Mouse (Mus musculus) forebrain, embryonic 13.5 days (tissue): ENCODE measurements around the gene Ngf. TPM values are rescaled to one million over a fixed set of nuclear protein-coding genes. Genes with fewer than 3 reads are reported as not detected.

ENCODE experiments used
- ATAC-seq: fragments of 200-750 bp; cut with Nextera tagmentation; 2 replicates; pipeline ENCODE4 v1.8.0; 2017
- H3K27ac ChIP-seq: fragments of 300-500 bp; sonication (generic); 2 replicates; pipeline ENCODE4 v1.5.1; 2015; ENCODE audit warnings: inconsistent platforms, mild to moderate bottlenecking, moderate library complexity
- H3K27me3 ChIP-seq: fragments of 300-500 bp; sonication (generic); 2 replicates; pipeline ENCODE4 v1.6.1; 2015; ENCODE audit warnings: mild to moderate bottlenecking, inconsistent platforms
- H3K36me3 ChIP-seq: fragments of 300-500 bp; sonication (generic); 2 replicates; pipeline ENCODE4 v1.6.1; 2015; ENCODE audit warnings: mild to moderate bottlenecking, inconsistent platforms; ENCODE audit not compliant: poor library complexity, severe bottlenecking
- H3K4me1 ChIP-seq: fragments of 300-500 bp; sonication (generic); 2 replicates; pipeline ENCODE4 v1.6.1; 2015; ENCODE audit warnings: inconsistent platforms
- H3K4me2 ChIP-seq: fragments of 300-500 bp; sonication (generic); 2 replicates; pipeline ENCODE4 v1.6.1; 2015; ENCODE audit warnings: inconsistent platforms, mild to moderate bottlenecking, moderate library complexity
- H3K4me3 ChIP-seq: fragments of 300-500 bp; sonication (generic); 2 replicates; pipeline ENCODE4 v1.5.1; 2015; ENCODE audit warnings: mild to moderate bottlenecking, inconsistent platforms
- H3K9ac ChIP-seq: fragments of 300-500 bp; sonication (generic); 2 replicates; pipeline ENCODE4 v1.6.1; 2015; ENCODE audit warnings: mild to moderate bottlenecking, inconsistent platforms
- H3K9me3 ChIP-seq: fragments of 300-500 bp; sonication (generic); replicated peaks from 2 replicates; pipeline ENCODE4 v1.6.1; 2016; ENCODE audit warnings: inconsistent platforms
- WGBS: fragments of 180-500 bp; shearing (Covaris S2); methylation state at CpG from one replicate; pipeline ENCODE4 v1.1.7; 2015; 5-methylcytosine and 5-hydroxymethylcytosine counted together
- polyA plus RNA-seq: library from polyadenylated mRNA; unstranded; fragments of >200 nt; fragmentation: Nextera tagmentation; extraction: Ambion mirVana; gene quantifications from 2 replicates; pipeline ENCODE4 v1.2.1, GENCODE M21; 2015

Gene Ngf
- polyA plus RNA-seq, 1 experiment from 2014 or later, result 0.25 TPM

DNA sequence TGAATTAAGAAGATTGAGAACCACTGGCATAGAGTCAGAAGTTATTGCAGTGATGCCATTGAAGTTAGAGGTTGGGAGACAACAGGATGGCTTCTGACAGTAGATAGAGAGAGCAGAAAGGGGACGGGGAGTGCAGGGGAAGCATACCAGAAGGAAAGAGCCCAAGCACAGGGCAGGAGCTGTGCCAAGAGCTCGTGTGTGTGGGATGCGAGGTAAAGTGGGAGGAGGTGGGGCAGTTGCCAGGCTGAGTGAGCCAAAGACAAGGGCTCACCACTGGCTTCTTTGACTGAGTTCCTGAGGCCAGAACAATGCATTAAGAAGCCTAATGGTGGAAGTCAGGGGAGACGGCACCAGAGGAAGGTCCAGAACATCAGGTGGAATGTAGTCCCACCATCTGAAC, 47.2 kb downstream of the Ngf start:
- no peak overlapping the region for H3K4me2 ChIP-seq
- ATAC-seq, result no peak
- no peaks in the 10 kb centered on the region for H3K4me1 ChIP-seq
- no peaks in the 10 kb centered on the region for H3K9me3 ChIP-seq
- H3K27me3 ChIP-seq, result no peaks in the 10 kb centered on the region
- H3K27ac ChIP-seq, result no peak overlapping the region
- no peak overlapping the region for H3K4me3 ChIP-seq
- WGBS, result 84% methylated on average over 4 of the region's 4 CpGs
- H3K9ac ChIP-seq, result no peak overlapping the region
- no peaks in the 10 kb centered on the region for H3K36me3 ChIP-seq

DNA sequence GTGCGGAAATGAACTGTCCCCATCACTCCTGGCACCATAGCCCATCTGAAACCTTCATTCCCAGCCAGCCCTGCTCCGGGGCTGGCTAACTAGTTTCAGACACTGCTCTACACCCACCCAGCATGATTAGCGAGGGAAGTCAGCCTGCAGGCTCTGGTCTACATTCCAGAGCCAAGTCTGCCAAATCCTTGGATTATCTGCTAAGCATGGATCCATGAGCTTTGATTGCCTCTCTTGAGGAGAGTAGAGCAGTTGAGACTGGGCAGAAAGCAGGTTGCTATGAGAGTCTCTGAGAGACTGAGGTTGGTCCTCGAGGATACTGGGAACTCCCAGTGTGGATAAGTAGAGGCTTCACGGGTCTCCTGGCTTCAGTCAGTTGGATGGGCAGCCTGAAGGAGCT, 51.3 kb downstream of the Ngf start:
- Histone ChIP-seq H3K9ac (no peak overlapping the region), H3K27ac (no peak overlapping the region), H3K27me3 (no peaks in the 10 kb centered on the region), H3K4me1 (no peaks in the 10 kb centered on the region), H3K9me3 (no peaks in the 10 kb centered on the region), H3K36me3 (no peaks in the 10 kb centered on the region), H3K4me3 (no peak overlapping the region), H3K4me2 (no peak overlapping the region)
- ATAC-seq, result no peak
- WGBS, result 79% methylated on average over 5 of the region's 5 CpGs

DNA sequence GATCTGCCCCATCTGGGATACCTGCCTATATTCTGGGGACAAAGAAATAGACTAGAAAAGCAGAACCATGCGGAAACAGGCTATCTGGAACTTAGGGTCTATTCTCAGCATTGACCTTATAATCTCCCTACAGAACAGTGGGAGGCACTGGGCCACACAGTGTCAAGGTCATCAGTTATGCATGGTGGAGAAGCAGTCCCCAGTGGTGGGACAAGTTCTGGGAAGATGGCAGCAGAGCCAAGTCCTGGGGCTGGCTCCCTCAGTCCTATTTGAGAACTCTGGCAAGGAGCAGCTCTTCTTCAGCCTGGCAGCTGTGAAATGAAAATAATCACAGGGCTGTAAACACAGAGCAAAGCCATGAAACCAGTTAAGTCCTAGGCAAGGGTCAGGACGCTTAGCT, 54.0 kb downstream of the Ngf start:
- no peaks in the 10 kb centered on the region for H3K4me1 ChIP-seq
- no peak for ATAC-seq
- no peak overlapping the region for H3K4me2 ChIP-seq
- no peaks in the 10 kb centered on the region for H3K27me3 ChIP-seq
- H3K27ac ChIP-seq, result no peak overlapping the region
- WGBS, result 96% methylated on average over 2 of the region's 2 CpGs
- H3K4me3 ChIP-seq, result no peak overlapping the region
- no peaks in the 10 kb centered on the region for H3K9me3 ChIP-seq
- no peak overlapping the region for H3K9ac ChIP-seq
- H3K36me3 ChIP-seq, result no peaks in the 10 kb centered on the region

DNA sequence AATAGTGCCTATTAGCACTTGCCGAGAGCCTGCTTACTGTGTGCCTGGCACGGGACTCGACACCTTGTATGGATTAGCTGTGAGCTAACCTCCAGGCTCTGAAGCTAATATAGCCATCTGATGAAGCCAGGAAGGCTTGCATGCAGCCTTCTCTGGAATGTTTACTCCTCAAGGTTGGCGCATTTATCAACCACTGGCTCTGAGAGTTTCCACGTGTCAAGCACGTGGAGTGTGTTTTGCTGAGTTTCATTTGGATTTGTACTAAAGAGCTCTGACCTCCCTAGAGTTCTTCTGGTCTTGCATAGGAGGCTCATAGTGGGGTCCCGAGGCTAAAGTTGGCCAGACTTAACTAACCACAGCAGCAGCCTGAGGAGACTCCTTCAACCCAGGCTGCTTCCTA, 55.2 kb downstream of the Ngf start:
- Histone ChIP-seq H3K36me3 (no peaks in the 10 kb centered on the region), H3K4me3 (no peak overlapping the region), H3K27me3 (no peaks in the 10 kb centered on the region), H3K9ac (no peak overlapping the region), H3K4me2 (no peak overlapping the region), H3K9me3 (no peaks in the 10 kb centered on the region), H3K27ac (no peak overlapping the region), H3K4me1 (no peaks in the 10 kb centered on the region)
- no peak for ATAC-seq
- WGBS, result 90% methylated on average over 7 of the region's 7 CpGs

DNA sequence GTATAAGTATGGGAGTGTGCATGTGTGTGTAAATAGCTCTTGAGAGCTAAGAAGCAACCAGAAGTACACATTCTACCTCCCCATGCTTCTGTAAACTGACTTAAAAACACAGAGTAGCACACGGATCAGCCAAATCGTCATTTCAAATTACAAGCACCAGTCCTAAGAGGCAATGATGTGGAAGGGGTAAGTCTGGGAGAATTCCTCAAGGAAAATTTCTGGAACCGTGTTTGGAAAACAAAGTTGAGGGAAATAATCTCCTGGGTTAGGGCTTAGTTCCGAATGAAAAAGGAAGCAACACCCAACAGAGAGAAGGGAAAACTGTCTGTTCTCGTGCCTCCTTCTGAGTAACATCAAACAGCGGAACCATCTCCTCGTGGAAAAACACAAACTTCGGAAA, 56.1 kb downstream of the Ngf start:
- no peak overlapping the region for H3K4me2 ChIP-seq

DNA sequence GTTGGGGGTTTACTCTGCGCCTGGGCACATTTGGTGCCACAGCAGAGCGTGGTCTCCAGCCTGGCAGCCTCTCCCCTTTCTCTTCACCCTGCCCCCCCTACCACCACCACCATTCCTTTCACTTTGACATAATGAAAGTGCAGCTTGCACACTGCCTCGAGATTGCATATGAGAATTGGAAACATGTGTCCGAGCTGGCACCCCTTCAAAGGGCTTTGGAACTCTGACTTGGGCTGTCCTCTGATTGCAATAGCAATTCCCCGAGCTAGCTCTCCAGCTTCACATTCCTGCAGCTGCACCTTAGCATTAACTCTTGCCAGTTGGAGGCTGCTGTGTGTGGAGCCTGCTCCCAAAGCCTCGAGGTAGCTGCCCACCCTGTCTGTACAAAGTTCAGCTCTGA, 56.8 kb downstream of the Ngf start:
- WGBS, result 61% methylated on average over 6 of the region's 6 CpGs
- Histone ChIP-seq H3K4me2 (no peak overlapping the region), H3K4me1 (no peaks in the 10 kb centered on the region), H3K36me3 (no peaks in the 10 kb centered on the region), H3K9ac (no peak overlapping the region), H3K4me3 (no peak overlapping the region), H3K27ac (no peak overlapping the region), H3K27me3 (no peaks in the 10 kb centered on the region), H3K9me3 (no peaks in the 10 kb centered on the region)
- no peak for ATAC-seq

More for the DNA sequence above, 56.1 kb downstream of the Ngf start:
- no peaks in the 10 kb centered on the region for H3K9me3 ChIP-seq
- no peak overlapping the region for H3K9ac ChIP-seq
- no peaks in the 10 kb centered on the region for H3K4me1 ChIP-seq
- 76% methylated on average over 8 of the region's 8 CpGs for WGBS
- H3K27ac ChIP-seq, result no peak overlapping the region
- H3K36me3 ChIP-seq, result no peaks in the 10 kb centered on the region
- no peak overlapping the region for H3K4me3 ChIP-seq
- H3K27me3 ChIP-seq, result no peaks in the 10 kb centered on the region
- ATAC-seq, result no peak

DNA sequence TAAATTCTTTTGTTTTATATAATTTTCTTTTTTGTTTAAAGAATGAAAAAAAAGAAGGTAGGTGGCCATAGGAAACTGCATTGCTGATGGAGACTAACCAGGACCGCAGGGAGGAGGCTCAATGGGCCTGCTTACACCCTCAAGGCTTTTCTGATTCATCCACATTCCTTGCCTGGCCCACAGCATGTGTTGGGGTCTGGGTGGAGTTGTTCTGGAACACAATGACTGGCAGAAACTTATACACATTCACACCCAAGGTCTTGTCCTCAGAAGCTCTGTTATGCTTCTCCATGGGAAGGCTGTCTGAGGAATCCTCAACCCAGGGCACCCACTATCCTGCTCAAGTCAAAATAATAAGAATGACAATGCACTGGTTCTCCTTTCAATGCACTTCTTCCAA, 65.0 kb downstream of the Ngf start:
- no peak for ATAC-seq
- 83% methylated on average over 1 of the region's 1 CpGs for WGBS

DNA sequence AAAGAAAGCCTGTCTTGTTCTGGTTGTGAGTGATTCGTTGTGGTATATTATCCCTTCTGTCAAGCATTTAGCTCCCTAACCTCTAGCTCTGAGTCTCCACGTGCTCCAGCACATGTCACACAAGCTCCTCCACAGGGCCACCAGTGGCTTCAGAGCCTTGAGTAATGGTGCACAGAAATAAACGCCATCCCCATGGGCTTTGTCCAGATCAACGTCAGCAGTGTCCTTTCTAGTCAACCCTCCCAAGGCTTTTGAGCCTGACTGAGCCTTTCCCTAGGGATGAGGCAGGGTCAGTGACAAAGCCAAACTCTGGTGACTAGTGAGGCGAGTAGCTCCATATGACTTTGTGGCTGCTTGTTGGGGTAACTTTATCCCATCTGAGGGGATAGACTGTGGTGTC, 73.9 kb downstream of the Ngf start:
- Histone ChIP-seq H3K4me2 (no peak overlapping the region), H3K27ac (no peak overlapping the region), H3K9ac (no peak overlapping the region), H3K4me3 (no peak overlapping the region), H3K27me3 (no peaks in the 10 kb centered on the region), H3K9me3 (no peaks in the 10 kb centered on the region), H3K4me1 (no peaks in the 10 kb centered on the region), H3K36me3 (no peaks in the 10 kb centered on the region)
- no peak for ATAC-seq
- 85% methylated on average over 5 of the region's 5 CpGs for WGBS

More for the DNA sequence above, 65.0 kb downstream of the Ngf start:
- Histone ChIP-seq H3K9ac (no peak overlapping the region), H3K27me3 (no peaks in the 10 kb centered on the region), H3K4me2 (no peak overlapping the region), H3K36me3 (no peaks in the 10 kb centered on the region), H3K27ac (no peak overlapping the region), H3K9me3 (no peaks in the 10 kb centered on the region), H3K4me3 (no peak overlapping the region), H3K4me1 (no peaks in the 10 kb centered on the region)

DNA sequence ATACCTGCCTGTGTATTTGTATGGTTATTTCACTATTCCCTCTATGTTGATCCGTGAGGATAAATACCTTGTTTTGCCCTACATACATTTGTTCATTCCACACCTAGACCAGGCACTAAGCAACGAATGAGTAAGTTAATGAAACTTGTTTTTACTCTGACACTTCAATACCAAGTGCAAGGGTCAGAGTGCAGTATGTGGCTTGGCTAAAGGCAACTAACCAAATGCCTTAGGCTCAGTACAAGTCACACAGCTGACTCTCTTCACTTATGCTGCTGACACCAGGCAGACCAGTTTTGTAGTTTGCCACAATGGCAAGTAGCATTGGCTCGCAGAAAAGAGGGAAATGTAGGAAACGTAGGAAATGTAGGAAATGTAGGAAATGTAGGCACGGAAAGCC, 77.8 kb downstream of the Ngf start:
- 87% methylated on average over 5 of the region's 5 CpGs for WGBS
- no peak for ATAC-seq
- Histone ChIP-seq H3K27me3 (no peaks in the 10 kb centered on the region), H3K9me3 (no peaks in the 10 kb centered on the region), H3K27ac (no peak overlapping the region), H3K4me2 (no peak overlapping the region), H3K4me3 (no peak overlapping the region), H3K4me1 (no peaks in the 10 kb centered on the region), H3K9ac (no peak overlapping the region), H3K36me3 (no peaks in the 10 kb centered on the region)

DNA sequence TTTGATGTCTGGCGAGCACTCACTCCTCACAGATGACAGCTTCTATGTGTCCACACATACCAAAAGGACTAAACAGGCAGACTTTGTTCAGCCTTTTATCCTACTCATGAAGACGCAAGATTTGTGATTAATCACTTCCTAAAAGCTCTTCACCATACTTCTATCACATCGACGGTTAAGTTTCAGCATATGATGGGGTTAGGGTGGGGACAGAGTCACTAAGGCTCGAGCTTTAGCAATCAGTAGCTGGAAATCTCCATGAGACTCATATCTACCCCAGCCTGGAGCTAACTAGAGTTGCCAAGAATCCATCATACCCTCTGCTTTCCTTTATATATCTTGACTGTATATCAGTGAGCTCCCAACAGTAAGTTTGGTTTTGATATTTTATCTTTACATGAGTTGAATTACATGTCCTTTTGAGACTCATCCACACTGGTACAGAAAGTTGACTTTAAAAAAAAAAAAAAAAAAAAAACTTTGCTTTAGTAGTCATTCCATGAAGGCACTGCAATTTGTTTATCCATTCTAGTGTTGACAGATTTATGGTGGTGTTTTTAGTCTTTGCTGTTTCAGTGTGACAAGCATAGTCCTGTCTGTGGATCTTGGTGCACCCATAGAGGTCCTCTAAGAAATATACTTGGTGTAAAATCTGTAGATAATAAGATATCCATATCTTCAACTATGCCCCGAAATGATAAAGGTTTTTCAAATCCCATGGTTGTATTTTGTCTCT, 84.4 kb downstream of the Ngf start:
- Histone ChIP-seq H3K27ac (no peak overlapping the region), H3K4me1 (no peaks in the 10 kb centered on the region), H3K9me3 (no peaks in the 10 kb centered on the region), H3K4me2 (no peak overlapping the region), H3K36me3 (no peaks in the 10 kb centered on the region), H3K4me3 (no peak overlapping the region), H3K27me3 (no peaks in the 10 kb centered on the region), H3K9ac (no peak overlapping the region)
- no peak for ATAC-seq
- WGBS, result 85% methylated on average over 6 of the region's 6 CpGs

DNA sequence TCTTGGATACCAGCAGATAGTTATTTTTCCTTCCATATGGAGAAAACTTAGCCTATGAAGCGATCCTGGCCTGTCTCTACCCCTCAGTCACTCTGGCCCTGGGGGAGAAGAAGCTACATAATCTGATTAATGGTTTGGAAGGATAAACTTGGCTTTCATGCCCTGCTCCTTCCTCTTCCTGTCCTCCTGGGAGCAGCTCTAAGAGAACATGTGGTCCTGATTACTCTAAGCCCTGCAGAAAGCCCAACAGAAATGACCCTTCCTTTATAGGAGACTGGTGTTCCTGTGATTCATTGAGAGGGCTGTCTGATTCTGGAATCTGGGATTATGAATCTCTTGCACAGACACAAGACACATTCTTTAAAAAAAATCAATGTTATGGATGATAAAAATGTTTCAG, 86.4 kb downstream of the Ngf start:
- no peaks in the 10 kb centered on the region for H3K27me3 ChIP-seq
- H3K4me3 ChIP-seq, result no peak overlapping the region

DNA sequence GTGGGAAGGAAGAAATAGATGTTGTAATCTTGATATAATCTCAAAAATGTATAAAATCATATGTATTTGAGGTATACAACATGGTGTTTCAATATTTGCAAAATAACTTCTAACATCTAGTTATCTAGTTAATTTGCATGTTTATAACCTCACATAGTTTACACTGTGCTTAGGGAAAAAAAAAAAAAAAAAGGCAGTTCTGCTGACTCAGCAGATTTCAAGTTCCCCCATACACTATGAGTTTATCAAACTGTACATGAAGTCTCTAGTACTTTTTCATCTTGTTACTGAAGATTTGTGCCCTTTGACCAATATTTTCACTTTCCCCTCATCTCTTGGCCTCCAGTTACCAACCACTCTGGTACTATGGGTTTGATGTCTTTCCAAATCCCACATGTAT, 86.9 kb downstream of the Ngf start:
- ATAC-seq, result no peak
- Histone ChIP-seq H3K27me3 (no peaks in the 10 kb centered on the region), H3K36me3 (no peaks in the 10 kb centered on the region), H3K27ac (no peak overlapping the region), H3K9me3 (no peaks in the 10 kb centered on the region), H3K4me1 (no peaks in the 10 kb centered on the region), H3K4me2 (no peak overlapping the region), H3K9ac (no peak overlapping the region), H3K4me3 (no peak overlapping the region)

More for the DNA sequence above, 86.4 kb downstream of the Ngf start:
- Histone ChIP-seq H3K4me1 (no peaks in the 10 kb centered on the region), H3K4me2 (no peak overlapping the region), H3K36me3 (no peaks in the 10 kb centered on the region), H3K9me3 (no peaks in the 10 kb centered on the region), H3K27ac (no peak overlapping the region), H3K9ac (no peak overlapping the region)
- 80% methylated on average over 1 of the region's 1 CpGs for WGBS
- no peak for ATAC-seq
